Mouse (Mus musculus): ENCODE measurements around the gene Glipr1. TPM values are rescaled to one million over a fixed set of nuclear protein-coding genes. Genes with fewer than 3 reads are reported as not detected.

Gene Glipr1
- total RNA-seq, 1 experiment: 23.9 TPM

- in situ Hi-C loops (cut with MboI; ENCODE audit: low sequenced_read_pairs in 2 of 2, unreplicated experiment in 2 of 2): no loop called here
- Histone ChIP-seq H3K9me3 (ENCODE audit: control insufficient read depth, insufficient read depth, low read depth, low read length) (no peaks in the 10 kb centered on the region), H3K9ac (ENCODE audit: insufficient read depth, low read depth, low read length, poor library complexity, severe bottlenecking) (no peak overlapping the region), H3K36me3 (ENCODE audit: control insufficient read depth, insufficient read depth, low read length, poor library complexity, severe bottlenecking) (no peaks in the 10 kb centered on the region), H3K4me3 (ENCODE audit: insufficient read depth in 1 of 2, low read depth in 1 of 2, low read length in 2 of 2, poor library complexity in 1 of 2, severe bottlenecking in 1 of 2) (no peak overlapping the region), H3K4me1 (ENCODE audit: control insufficient read depth in 2 of 2, insufficient read depth in 2 of 2, low read length in 2 of 2, poor library complexity in 1 of 2) (no peaks in the 10 kb centered on the region), H3K27ac (ENCODE audit: insufficient read depth, low read depth, low read length, poor library complexity, severe bottlenecking) (no peak overlapping the region)
- DNase-seq (ENCODE audit: low read depth, low spot score): no peak
- no peak for TF ChIP-seq ZC3H11A (IDR thresholded peaks at IDR 0.05; ENCODE audit: borderline replicate concordance, low read depth, low read length)
- no peak for TF ChIP-seq ZNF384 (IDR thresholded peaks at IDR 0.05; ENCODE audit: low read depth, low read length)
- no peak for TF ChIP-seq HCFC1 (IDR thresholded peaks at IDR 0.05; ENCODE audit: borderline replicate concordance, insufficient read depth, low read length)
- no peak for TF ChIP-seq CHD2 (IDR thresholded peaks at IDR 0.05; ENCODE audit: low read depth, low read length)
Measured at GRCm38 (mm10) chr10:111949008-111949407, 53.4 kb downstream of the Glipr1 start.

GRCm38 (mm10) chr10:111948041-111948440 is 54.4 kb downstream of the Glipr1 start:
- TF ChIP-seq HCFC1 (IDR thresholded peaks at IDR 0.05; ENCODE audit: borderline replicate concordance, insufficient read depth, low read length) (no peak), ZNF384 (IDR thresholded peaks at IDR 0.05; ENCODE audit: low read depth, low read length) (no peak)
- Histone ChIP-seq H3K4me3 (ENCODE audit: insufficient read depth in 1 of 2, low read depth in 1 of 2, low read length in 2 of 2, poor library complexity in 1 of 2, severe bottlenecking in 1 of 2) (no peak overlapping the region), H3K9me3 (ENCODE audit: control insufficient read depth, insufficient read depth, low read depth, low read length) (no peaks in the 10 kb centered on the region), H3K9ac (ENCODE audit: insufficient read depth, low read depth, low read length, poor library complexity, severe bottlenecking) (no peak overlapping the region), H3K4me1 (ENCODE audit: control insufficient read depth in 2 of 2, insufficient read depth in 2 of 2, low read length in 2 of 2, poor library complexity in 1 of 2) (no peaks in the 10 kb centered on the region), H3K27ac (ENCODE audit: insufficient read depth, low read depth, low read length, poor library complexity, severe bottlenecking) (no peak overlapping the region), H3K36me3 (ENCODE audit: control insufficient read depth, insufficient read depth, low read length, poor library complexity, severe bottlenecking) (no peaks in the 10 kb centered on the region)
- in situ Hi-C loops (cut with MboI; ENCODE audit: low sequenced_read_pairs in 2 of 2, unreplicated experiment in 2 of 2): no loop called here
- no peak for DNase-seq (ENCODE audit: low read depth, low spot score)

GRCm38 (mm10) chr10:111945563-111945962 is 56.9 kb downstream of the Glipr1 start:
- H3K4me3 ChIP-seq (ENCODE audit: insufficient read depth in 1 of 2, low read depth in 1 of 2, low read length in 2 of 2, poor library complexity in 1 of 2, severe bottlenecking in 1 of 2): no peak overlapping the region
- no peaks in the 10 kb centered on the region for H3K36me3 ChIP-seq (ENCODE audit: control insufficient read depth, insufficient read depth, low read length, poor library complexity, severe bottlenecking)
- DNase-seq (ENCODE audit: low read depth, low spot score): no peak
- no peak overlapping the region for H3K9ac ChIP-seq (ENCODE audit: insufficient read depth, low read depth, low read length, poor library complexity, severe bottlenecking)
- no peak overlapping the region for H3K27ac ChIP-seq (ENCODE audit: insufficient read depth, low read depth, low read length, poor library complexity, severe bottlenecking)
- in situ Hi-C loops (cut with MboI; ENCODE audit: low sequenced_read_pairs in 2 of 2, unreplicated experiment in 2 of 2): no loop called here
- H3K4me1 ChIP-seq (ENCODE audit: control insufficient read depth in 2 of 2, insufficient read depth in 2 of 2, low read length in 2 of 2, poor library complexity in 1 of 2): no peaks in the 10 kb centered on the region
- no peak for TF ChIP-seq ZC3H11A (IDR thresholded peaks at IDR 0.05; ENCODE audit: borderline replicate concordance, low read depth, low read length)
- TF ChIP-seq MAFK (IDR thresholded peaks at IDR 0.05; ENCODE audit: insufficient read depth, low read depth, low read length): no peak
- TF ChIP-seq ZNF384 (IDR thresholded peaks at IDR 0.05; ENCODE audit: low read depth, low read length): no peak
- TF ChIP-seq HCFC1 (IDR thresholded peaks at IDR 0.05; ENCODE audit: borderline replicate concordance, insufficient read depth, low read length): no peak
- no peak for TF ChIP-seq CHD2 (IDR thresholded peaks at IDR 0.05; ENCODE audit: low read depth, low read length)
- H3K9me3 ChIP-seq (ENCODE audit: control insufficient read depth, insufficient read depth, low read depth, low read length): no peaks in the 10 kb centered on the region

- Histone ChIP-seq H3K4me1 (ENCODE audit: control insufficient read depth in 2 of 2, insufficient read depth in 2 of 2, low read length in 2 of 2, poor library complexity in 1 of 2) (no peaks in the 10 kb centered on the region), H3K9me3 (ENCODE audit: control insufficient read depth, insufficient read depth, low read depth, low read length) (no peaks in the 10 kb centered on the region), H3K36me3 (ENCODE audit: control insufficient read depth, insufficient read depth, low read length, poor library complexity, severe bottlenecking) (no peaks in the 10 kb centered on the region), H3K9ac (ENCODE audit: insufficient read depth, low read depth, low read length, poor library complexity, severe bottlenecking) (no peak overlapping the region), H3K4me3 (ENCODE audit: insufficient read depth in 1 of 2, low read depth in 1 of 2, low read length in 2 of 2, poor library complexity in 1 of 2, severe bottlenecking in 1 of 2) (no peak overlapping the region), H3K27ac (ENCODE audit: insufficient read depth, low read depth, low read length, poor library complexity, severe bottlenecking) (no peak overlapping the region)
- in situ Hi-C loops (cut with MboI; ENCODE audit: low sequenced_read_pairs in 2 of 2, unreplicated experiment in 2 of 2): no loop called here
- no peak for DNase-seq (ENCODE audit: low read depth, low spot score)
- TF ChIP-seq ZNF384 (IDR thresholded peaks at IDR 0.05; ENCODE audit: low read depth, low read length) (no peak), CHD2 (IDR thresholded peaks at IDR 0.05; ENCODE audit: low read depth, low read length) (no peak), ZC3H11A (IDR thresholded peaks at IDR 0.05; ENCODE audit: borderline replicate concordance, low read depth, low read length) (no peak), MAFK (IDR thresholded peaks at IDR 0.05; ENCODE audit: insufficient read depth, low read depth, low read length) (no peak), HCFC1 (IDR thresholded peaks at IDR 0.05; ENCODE audit: borderline replicate concordance, insufficient read depth, low read length) (no peak)
Measured at GRCm38 (mm10) chr10:111943026-111943425, 59.4 kb downstream of the Glipr1 start.

GRCm38 (mm10) chr10:111937146-111937534 is 65.3 kb downstream of the Glipr1 start:
- no peaks in the 10 kb centered on the region for H3K36me3 ChIP-seq (ENCODE audit: control insufficient read depth, insufficient read depth, low read length, poor library complexity, severe bottlenecking)
- in situ Hi-C loops (cut with MboI; ENCODE audit: low sequenced_read_pairs in 2 of 2, unreplicated experiment in 2 of 2): no loop called here
- no peak overlapping the region for H3K9ac ChIP-seq (ENCODE audit: insufficient read depth, low read depth, low read length, poor library complexity, severe bottlenecking)
- TF ChIP-seq CHD2 (IDR thresholded peaks at IDR 0.05; ENCODE audit: low read depth, low read length) (no peak), HCFC1 (IDR thresholded peaks at IDR 0.05; ENCODE audit: borderline replicate concordance, insufficient read depth, low read length) (no peak), MAFK (IDR thresholded peaks at IDR 0.05; ENCODE audit: insufficient read depth, low read depth, low read length) (no peak), ZNF384 (IDR thresholded peaks at IDR 0.05; ENCODE audit: low read depth, low read length) (no peak), ZC3H11A (IDR thresholded peaks at IDR 0.05; ENCODE audit: borderline replicate concordance, low read depth, low read length) (no peak)
- H3K9me3 ChIP-seq (ENCODE audit: control insufficient read depth, insufficient read depth, low read depth, low read length): no peaks in the 10 kb centered on the region
- H3K4me1 ChIP-seq (ENCODE audit: control insufficient read depth in 2 of 2, insufficient read depth in 2 of 2, low read length in 2 of 2, poor library complexity in 1 of 2): no peaks in the 10 kb centered on the region
- H3K27ac ChIP-seq (ENCODE audit: insufficient read depth, low read depth, low read length, poor library complexity, severe bottlenecking): no peak overlapping the region
- no peak overlapping the region for H3K4me3 ChIP-seq (ENCODE audit: insufficient read depth in 1 of 2, low read depth in 1 of 2, low read length in 2 of 2, poor library complexity in 1 of 2, severe bottlenecking in 1 of 2)
- DNase-seq (ENCODE audit: low read depth, low spot score): no peak

All from ES-E14 (cell line).